ENCODE assay signal across 8 mouse cellular contexts in genomic region chr1:52120191-52120590, GRCm38 (mm10). TPM values are rescaled to one million over a fixed set of nuclear protein-coding genes. Genes with fewer than 3 reads are reported as not detected.
DNase-seq lines count a peak whose midpoint lies in the region; ATAC-seq and TF ChIP-seq lines count a peak whose summit lies in the region.

No protein-coding gene starts in this region.

- H3K9me3 ChIP-seq in kidney, postnatal 0 days (replicated peaks; ENCODE audit: low read length): no peaks in the 10 kb centered on the region
- no peaks in the 10 kb centered on the region for H3K9me3 ChIP-seq in hindbrain, embryonic 12.5 days (replicated peaks)
- H3K9me3 ChIP-seq in midbrain, embryonic 14.5 days (ENCODE audit: control insufficient read depth, low read length): no peaks in the 10 kb centered on the region

- peak overlapping the region; percentile 81 for H3K9ac ChIP-seq in kidney, postnatal 0 days (ENCODE audit: low read depth, low read length)
- peak overlapping the region; percentile 85; the same call in 1 of the 2 replicates for H3K9ac ChIP-seq in hindbrain, embryonic 12.5 days
- peak overlapping the region; percentile 70; the same call in 1 of the 2 replicates for H3K9ac ChIP-seq in midbrain, embryonic 14.5 days (replicated peaks; ENCODE audit: low read length)

- 32% methylated on average over 10 of the region's 10 CpGs for WGBS in kidney, postnatal 0 days
- WGBS in hindbrain, embryonic 12.5 days: 41% methylated on average over 10 of the region's 10 CpGs
- WGBS in midbrain, embryonic 14.5 days: 41% methylated on average over 10 of the region's 10 CpGs

- peak overlapping the region; percentile 95 for H3K4me3 ChIP-seq in kidney, postnatal 0 days (replicated peaks; ENCODE audit: low read depth, low read length)
- peak overlapping the region; percentile 87 for H3K4me3 ChIP-seq in hindbrain, embryonic 12.5 days
- H3K4me3 ChIP-seq in midbrain, embryonic 14.5 days (replicated peaks; ENCODE audit: low read depth, low read length): peak overlapping the region; percentile 81

- ATAC-seq in kidney, postnatal 0 days (replicated peaks; ENCODE audit: low FRiP score, low read depth): no peak
- ATAC-seq in hindbrain, embryonic 12.5 days (ENCODE audit: low FRiP score): no peak
- ATAC-seq in midbrain, embryonic 14.5 days (ENCODE audit: low FRiP score, low TSS enrichment): no peak

- H3K4me2 ChIP-seq in kidney, postnatal 0 days (ENCODE audit: low read length): peak overlapping the region; percentile 91
- peak overlapping the region; percentile 92 for H3K4me2 ChIP-seq in hindbrain, embryonic 12.5 days (replicated peaks)
- H3K4me2 ChIP-seq in midbrain, embryonic 14.5 days (ENCODE audit: low read length): peak overlapping the region; percentile 83

- peaks cover 7% of the 10 kb centered on the region; the same call in 1 of the 2 replicates for H3K4me1 ChIP-seq in kidney, postnatal 0 days (replicated peaks; ENCODE audit: insufficient read depth, low read length)
- H3K4me1 ChIP-seq in hindbrain, embryonic 12.5 days: peaks cover 6% of the 10 kb centered on the region; the same call in 1 of the 2 replicates
- no peaks in the 10 kb centered on the region for H3K4me1 ChIP-seq in midbrain, embryonic 14.5 days (ENCODE audit: control insufficient read depth, insufficient read depth, low read length)

- no peak for TF ChIP-seq CTCF in kidney, postnatal 0 days (IDR thresholded peaks at IDR 0.05; ENCODE audit: low read depth)

- no peaks in the 10 kb centered on the region for H3K27me3 ChIP-seq in kidney, postnatal 0 days (ENCODE audit: insufficient read depth, low read length)
- H3K27me3 ChIP-seq in hindbrain, embryonic 12.5 days: no peaks in the 10 kb centered on the region
- H3K27me3 ChIP-seq in midbrain, embryonic 14.5 days (ENCODE audit: control insufficient read depth, insufficient read depth, low read length): no peaks in the 10 kb centered on the region

- H3K27ac ChIP-seq in kidney, postnatal 0 days: no peak overlapping the region
- no peak overlapping the region for H3K27ac ChIP-seq in hindbrain, embryonic 12.5 days
- H3K27ac ChIP-seq in midbrain, embryonic 14.5 days (replicated peaks; ENCODE audit: low read depth, low read length): no peak overlapping the region

- DNase-seq in kidney, postnatal 0 days (ENCODE audit: low spot score): peak; percentile 22
- DNase-seq in kidney, postnatal 10 days: no peak
- DNase-seq in Muller cell, postnatal 12 days (ENCODE audit: inconsistent ontology term): peak; percentile 14
- DNase-seq in midbrain, embryonic 14.5 days: peak; percentile 4
- no peak for DNase-seq in T-cell, adult 2 months (ENCODE audit: low spot score)
- no peak for DNase-seq in layer of hippocampus, postnatal 14 days (ENCODE audit: low spot score in 2 of 2)
- DNase-seq in left cerebral cortex, adult 11 months (ENCODE audit: low spot score): no peak

- H3K36me3 ChIP-seq in kidney, postnatal 0 days (ENCODE audit: insufficient read depth, low read length): 0 out of 2 replicates have a peak, but pooled peaks cover 5% of the 10 kb centered on the region
- peaks cover 3% of the 10 kb centered on the region; the same call in 1 of the 2 replicates for H3K36me3 ChIP-seq in hindbrain, embryonic 12.5 days
- H3K36me3 ChIP-seq in midbrain, embryonic 14.5 days (ENCODE audit: control insufficient read depth, insufficient read depth, low read length): no peaks in the 10 kb centered on the region

RNA-seq across cellular contexts. Expression of gene Stat1, which starts 1.0 kb away (rescaled TPM):
- 32.4 and 36.9 TPM in 2 replicates for polyA plus RNA-seq in kidney, postnatal 0 days (2015; fragmentation: Nextera tagmentation; extraction: Ambion mirVana)
- polyA plus RNA-seq in hindbrain, embryonic 12.5 days (2016; fragmentation: Nextera tagmentation; extraction: Ambion mirVana): 17.9 and 19.2 TPM in 2 replicates
- 9.0 and 22.2 TPM in 2 replicates for polyA plus RNA-seq in midbrain, embryonic 14.5 days (2014; fragmentation: Nextera tagmentation; extraction: Ambion mirVana)
- 10 to 100 TPM; 15.8 to 17.9 TPM for total RNA-seq in layer of hippocampus, postnatal 14 days (2021)

Comparison
In these comparisons a context has a peak if more than half of its experiments do, and no peak if none do; other contexts are left out.
1. DNase-seq: peak in kidney, postnatal 0 days (single experiment), Muller cell, postnatal 12 days (single experiment) and midbrain, embryonic 14.5 days (single experiment); none in kidney, postnatal 10 days (single experiment), T-cell, adult 2 months (single experiment), layer of hippocampus, postnatal 14 days (0 of 2) and left cerebral cortex, adult 11 months (single experiment).
2. Peak in every context shown above with its lines, with median percentiles within 50 percentile points of each other: H3K4me2 ChIP-seq, H3K4me3 ChIP-seq and H3K9ac ChIP-seq.